Mouse (Mus musculus): ENCODE results near the gene Tmc3. TPM values are rescaled to one million over a fixed set of nuclear protein-coding genes. Genes with fewer than 3 reads are reported as not detected.

The Tmc3 gene
- total and polyA plus RNA-seq, 3 experiments = not detected

- Histone ChIP-seq H3K9ac (ENCODE audit: control insufficient read depth, low read depth, low read length, poor library complexity, severe bottlenecking) (no peak overlapping the region), H3K27me3 (ENCODE audit: control insufficient read depth in 1 of 2, insufficient read depth in 2 of 2, low read length in 2 of 2) (no peaks in the 10 kb centered on the region), H3K4me3 (ENCODE audit: control insufficient read depth in 1 of 2, insufficient read depth in 1 of 2, low read depth in 2 of 2, low read length in 2 of 2) (no peak overlapping the region), H3K36me3 (ENCODE audit: control insufficient read depth in 1 of 2, insufficient read depth in 2 of 2, low read length in 2 of 2) (no peaks in the 10 kb centered on the region), H3K79me2 (ENCODE audit: control insufficient read depth, insufficient read depth, low read length, poor library complexity) (no peaks in the 10 kb centered on the region), H3K9me3 (replicated peaks; ENCODE audit: insufficient read depth, low read length) (no peaks in the 10 kb centered on the region), H3K27ac (ENCODE audit: control insufficient read depth, low read depth, low read length) (no peak overlapping the region), H3K4me1 (ENCODE audit: control insufficient read depth in 1 of 2, insufficient read depth in 2 of 2, low read length in 2 of 2) (peaks cover 0 to 5% of the 10 kb centered on the region in 2 experiments; a peak in 1 of 4 replicates)
- TF ChIP-seq RCOR1 (IDR thresholded peaks at IDR 0.05; ENCODE audit: low read depth, low read length) (no peak), ETS1 (IDR thresholded peaks at IDR 0.05; ENCODE audit: low read depth, low read length) (no peak), TCF12 (IDR thresholded peaks at IDR 0.05; ENCODE audit: low read depth, low read length) (no peak), MAX (IDR thresholded peaks at IDR 0.05; ENCODE audit: low read length) (no peak), POLR2A (IDR thresholded peaks at IDR 0.05; ENCODE audit: control insufficient read depth in 1 of 2, insufficient read depth in 1 of 2, low read depth in 1 of 2, low read length in 2 of 2, poor library complexity in 1 of 2) (no peak), ZNF384 (IDR thresholded peaks at IDR 0.05; ENCODE audit: low read depth, low read length) (no peak), CHD1 (IDR thresholded peaks at IDR 0.05; ENCODE audit: low read depth, low read length) (no peak), CHD2 (IDR thresholded peaks at IDR 0.05; ENCODE audit: low read length) (no peak), POLR2AphosphoS2 (IDR thresholded peaks at IDR 0.05; ENCODE audit: low read length) (no peak), MXI1 (IDR thresholded peaks at IDR 0.05; ENCODE audit: low read depth, low read length) (no peak), GABPA (IDR thresholded peaks at IDR 0.05; ENCODE audit: low read depth, low read length) (no peak), EP300 (IDR thresholded peaks at IDR 0.05; ENCODE audit: low read depth in 1 of 2, low read length in 2 of 2) (no peak), USF1 (IDR thresholded peaks at IDR 0.05; ENCODE audit: low read depth, low read length) (no peak), MYC (IDR thresholded peaks at IDR 0.05; ENCODE audit: low read depth, low read length) (no peak), MAZ (IDR thresholded peaks at IDR 0.05; ENCODE audit: low read depth, low read length) (no peak), TAL1 (IDR thresholded peaks at IDR 0.05; ENCODE audit: low read length) (no peak), KAT2A (conservative IDR thresholded peaks at IDR 0.05; ENCODE audit: low read depth, low read length) (no peak), SMC3 (IDR thresholded peaks at IDR 0.05; ENCODE audit: low read depth, low read length) (no peak)
- DNase-seq (ENCODE audit: low read depth, low spot score) = no peak
Observed at GRCm38 (mm10) chr7:83633856-83634255, 49.1 kb downstream of the Tmc3 start.

GRCm38 (mm10) chr7:83635726-83636125 lies 51.0 kb downstream of the Tmc3 start:
- no peak for TF ChIP-seq GATA1 (IDR thresholded peaks at IDR 0.05; ENCODE audit: low read depth, low read length)
- TF ChIP-seq MAX (IDR thresholded peaks at IDR 0.05; ENCODE audit: low read length) = no peak
- TF ChIP-seq MXI1 (IDR thresholded peaks at IDR 0.05; ENCODE audit: low read depth, low read length) = no peak
- TF ChIP-seq ZKSCAN1 (IDR thresholded peaks at IDR 0.05; ENCODE audit: low read depth, low read length) = no peak
- TF ChIP-seq CTCF (IDR thresholded peaks at IDR 0.05 in 2 of 3, conservative IDR thresholded peaks at IDR 0.05 in 1 of 3; ENCODE audit: control insufficient read depth in 1 of 3, insufficient read depth in 1 of 3, low read depth in 2 of 3, low read length in 3 of 3, poor library complexity in 1 of 3, severe bottlenecking in 1 of 3) = no peak
- no peak for TF ChIP-seq BHLHE40 (IDR thresholded peaks at IDR 0.05; ENCODE audit: borderline replicate concordance, low read depth, low read length)
- TF ChIP-seq TCF12 (IDR thresholded peaks at IDR 0.05; ENCODE audit: low read depth, low read length) = no peak
- TF ChIP-seq GABPA (IDR thresholded peaks at IDR 0.05; ENCODE audit: low read depth, low read length) = no peak
- no peak for TF ChIP-seq MAFK (IDR thresholded peaks at IDR 0.05; ENCODE audit: borderline replicate concordance, low read depth, low read length)
- no peak for TF ChIP-seq E2F4 (IDR thresholded peaks at IDR 0.05; ENCODE audit: borderline replicate concordance, low read depth, low read length)
- no peak overlapping the region for H3K9ac ChIP-seq (ENCODE audit: control insufficient read depth, low read depth, low read length, poor library complexity, severe bottlenecking)
- no peak overlapping the region for H3K4me3 ChIP-seq (ENCODE audit: control insufficient read depth in 1 of 2, insufficient read depth in 1 of 2, low read depth in 2 of 2, low read length in 2 of 2)
- no peaks in the 10 kb centered on the region for H3K27me3 ChIP-seq (ENCODE audit: control insufficient read depth in 1 of 2, insufficient read depth in 2 of 2, low read length in 2 of 2)
- H3K4me1 ChIP-seq (ENCODE audit: control insufficient read depth in 1 of 2, insufficient read depth in 2 of 2, low read length in 2 of 2) = peaks cover 0 to 5% of the 10 kb centered on the region in 2 experiments; a peak in 1 of 4 replicates
- no peaks in the 10 kb centered on the region for H3K36me3 ChIP-seq (ENCODE audit: control insufficient read depth in 1 of 2, insufficient read depth in 2 of 2, low read length in 2 of 2)
- no peaks in the 10 kb centered on the region for H3K9me3 ChIP-seq (replicated peaks; ENCODE audit: insufficient read depth, low read length)
- DNase-seq (ENCODE audit: low read depth, low spot score) = no peak
- H3K27ac ChIP-seq (ENCODE audit: control insufficient read depth, low read depth, low read length) = no peak overlapping the region
- H3K79me2 ChIP-seq (ENCODE audit: control insufficient read depth, insufficient read depth, low read length, poor library complexity) = no peaks in the 10 kb centered on the region

Measured in MEL (cell line).